Mouse (Mus musculus): ENCODE data around the gene Tmem191c. TPM values are rescaled to one million over a fixed set of nuclear protein-coding genes. Genes with fewer than 3 reads are reported as not detected.

The Tmem191c gene
- polyA plus RNA-seq (2014; fragmentation: Illumina TruSeq; extraction: RNeasy Lipid Tissue Mini Kit (QIAGEN cat#74804); ENCODE audit: low read depth, low replicate concordance): not detected

DNA sequence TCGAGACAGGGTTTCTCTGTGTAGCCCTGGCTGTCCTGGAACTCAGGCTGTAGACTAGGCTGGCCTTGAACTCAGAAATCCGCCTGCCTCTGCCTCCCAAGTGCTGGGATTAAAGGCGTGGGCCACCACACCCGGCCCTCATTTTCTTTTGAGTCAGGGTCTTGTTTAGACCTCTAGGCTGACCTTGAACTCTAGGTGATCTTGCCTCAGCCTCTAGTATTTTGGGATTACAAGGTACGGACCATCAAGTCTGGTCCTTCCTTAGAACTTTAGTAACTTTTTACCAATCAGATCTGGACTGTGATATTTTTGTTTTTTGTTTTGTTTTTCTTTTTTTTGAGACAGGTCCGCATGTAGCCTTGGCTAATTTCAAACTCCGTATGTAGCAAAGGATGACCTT lies at the start of gene Tmem191c:
TSS of gene Tmem191c (plus strand) at position 357 of the 400 bp plus-strand sequence.

GRCm38 (mm10) chr16:17232794-17233701 lies 42.8 kb upstream of the Tmem191c start, which contains the start of gene Hic2:
TSS of gene Hic2 (plus strand) at chr16:17233572.

DNA sequence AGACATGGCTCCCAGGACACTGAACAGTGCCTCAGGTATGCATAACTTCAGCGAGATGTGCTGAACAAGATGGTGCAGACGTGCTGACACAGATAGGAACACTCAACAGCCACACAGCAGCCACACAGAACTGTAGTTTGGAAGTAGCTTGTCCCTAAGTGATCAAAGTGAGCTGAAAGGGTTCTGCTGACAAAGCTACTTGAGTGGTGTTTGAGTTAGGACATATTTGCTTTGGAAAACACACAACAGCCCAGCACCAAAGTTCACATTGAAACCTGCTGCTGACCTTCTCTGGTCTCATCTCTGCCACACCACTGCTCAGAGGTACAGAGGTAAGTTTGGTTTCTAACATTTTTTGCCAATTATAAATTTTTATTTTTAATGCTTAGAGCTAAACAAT lies 55.2 kb downstream of the Tmem191c start, which contains the start of gene Serpind1:
TSS of gene Serpind1 (plus strand) at position 256 of the 400 bp plus-strand sequence.

Other genes starting within 250 kb of the Tmem191c start
- gene Ypel1, start 206.4 kb upstream of the Tmem191c start, polyA plus RNA-seq (2014; fragmentation: Illumina TruSeq; extraction: RNeasy Lipid Tissue Mini Kit (QIAGEN cat#74804); ENCODE audit: low read depth, low replicate concordance): 0.66 TPM
- 117 TPM for gene Ppil2, start 164.8 kb upstream of the Tmem191c start, polyA plus RNA-seq (2014; fragmentation: Illumina TruSeq; extraction: RNeasy Lipid Tissue Mini Kit (QIAGEN cat#74804); ENCODE audit: low read depth, low replicate concordance)
- not detected for gene 2610318N02Rik, start 150.9 kb upstream of the Tmem191c start, polyA plus RNA-seq (2014; fragmentation: Illumina TruSeq; extraction: RNeasy Lipid Tissue Mini Kit (QIAGEN cat#74804); ENCODE audit: low read depth, low replicate concordance)
- 15.0 TPM for gene Sdf2l1, start 143.7 kb upstream of the Tmem191c start, polyA plus RNA-seq (2014; fragmentation: Illumina TruSeq; extraction: RNeasy Lipid Tissue Mini Kit (QIAGEN cat#74804); ENCODE audit: low read depth, low replicate concordance)
- 0.28 TPM for gene Ydjc, start 131.5 kb upstream of the Tmem191c start, polyA plus RNA-seq (2014; fragmentation: Illumina TruSeq; extraction: RNeasy Lipid Tissue Mini Kit (QIAGEN cat#74804); ENCODE audit: low read depth, low replicate concordance)
- gene Ccdc116, start 128.8 kb upstream of the Tmem191c start, polyA plus RNA-seq (2014; fragmentation: Illumina TruSeq; extraction: RNeasy Lipid Tissue Mini Kit (QIAGEN cat#74804); ENCODE audit: low read depth, low replicate concordance): 1.9 TPM
- 226 TPM for gene Ube2l3, start 73.4 kb upstream of the Tmem191c start, polyA plus RNA-seq (2014; fragmentation: Illumina TruSeq; extraction: RNeasy Lipid Tissue Mini Kit (QIAGEN cat#74804); ENCODE audit: low read depth, low replicate concordance)
- gene Rimbp3, start 67.5 kb upstream of the Tmem191c start, polyA plus RNA-seq (2014; fragmentation: Illumina TruSeq; extraction: RNeasy Lipid Tissue Mini Kit (QIAGEN cat#74804); ENCODE audit: low read depth, low replicate concordance): not detected
- 1.2 TPM for gene Hic2, start 42.5 kb upstream of the Tmem191c start, polyA plus RNA-seq (2014; fragmentation: Illumina TruSeq; extraction: RNeasy Lipid Tissue Mini Kit (QIAGEN cat#74804); ENCODE audit: low read depth, low replicate concordance)
- not detected for gene Serpind1, start 55.3 kb downstream of the Tmem191c start, polyA plus RNA-seq (2014; fragmentation: Illumina TruSeq; extraction: RNeasy Lipid Tissue Mini Kit (QIAGEN cat#74804); ENCODE audit: low read depth, low replicate concordance)
- gene Snap29, start 129.9 kb downstream of the Tmem191c start, polyA plus RNA-seq (2014; fragmentation: Illumina TruSeq; extraction: RNeasy Lipid Tissue Mini Kit (QIAGEN cat#74804); ENCODE audit: low read depth, low replicate concordance): 81.2 TPM
- 17.7 TPM for gene Pi4ka, start 130.2 kb downstream of the Tmem191c start, polyA plus RNA-seq (2014; fragmentation: Illumina TruSeq; extraction: RNeasy Lipid Tissue Mini Kit (QIAGEN cat#74804); ENCODE audit: low read depth, low replicate concordance)
- gene Crkl, start 175.9 kb downstream of the Tmem191c start, polyA plus RNA-seq (2014; fragmentation: Illumina TruSeq; extraction: RNeasy Lipid Tissue Mini Kit (QIAGEN cat#74804); ENCODE audit: low read depth, low replicate concordance): 28.2 TPM
- 0.38 TPM for gene Aifm3, start 213.5 kb downstream of the Tmem191c start, polyA plus RNA-seq (2014; fragmentation: Illumina TruSeq; extraction: RNeasy Lipid Tissue Mini Kit (QIAGEN cat#74804); ENCODE audit: low read depth, low replicate concordance)
- 17.8 TPM for gene Lztr1, start 232.6 kb downstream of the Tmem191c start, polyA plus RNA-seq (2014; fragmentation: Illumina TruSeq; extraction: RNeasy Lipid Tissue Mini Kit (QIAGEN cat#74804); ENCODE audit: low read depth, low replicate concordance)